Mouse (Mus musculus) thymus, adult 2 months (tissue): ENCODE measurements at regions not wholly inside any gene's neighbourhood (a gene's known extent, or its start where the extent isn't known, plus 50 kb on each side); places are given as distances from the start of the nearest gene placed in this dataset.

Experiments used
- CTCF ChIP-seq: fragments of 200-500 bp; IDR thresholded peaks from 2 replicates; pipeline ENCODE4 v1.5.1; 2012; ENCODE audit warnings: mild to moderate bottlenecking, control low read depth, low read length, moderate library complexity, borderline replicate concordance; ENCODE audit not compliant: control insufficient read depth, poor library complexity, insufficient read depth; ENCODE audit errors: extremely low read depth
- POLR2A ChIP-seq: fragments of 200-500 bp; IDR thresholded peaks from 2 replicates; pipeline ENCODE4 v1.6.1; 2012; ENCODE audit warnings: mild to moderate bottlenecking, low read length, control low read depth, moderate library complexity; ENCODE audit not compliant: control insufficient read depth, poor library complexity, insufficient read depth; ENCODE audit errors: extremely low read depth

DNA sequence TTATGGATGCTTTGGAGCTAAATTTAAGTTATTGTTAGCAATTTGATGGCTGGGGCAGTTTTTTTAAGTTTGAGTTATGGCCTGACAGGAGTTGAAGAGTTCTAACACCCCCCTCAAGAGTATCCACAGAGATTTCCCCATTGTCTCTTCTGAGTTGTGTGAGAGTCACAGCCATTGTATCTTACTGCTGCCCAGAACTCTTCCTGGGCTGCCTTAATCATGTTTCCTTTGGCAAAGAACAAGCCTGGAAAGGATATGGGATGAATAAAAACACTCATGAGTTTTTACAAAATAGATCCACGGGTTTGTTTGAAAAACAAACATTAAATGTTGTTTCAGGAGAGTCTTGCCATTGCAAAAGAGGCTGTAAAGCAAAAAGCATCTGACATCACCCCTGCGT, 343.5 kb upstream of the Gm11146 start:
- TF ChIP-seq CTCF (no peak), POLR2A (no peak)
